Mouse (Mus musculus): Measurements from ENCODE around the gene Shank2.

DNA sequence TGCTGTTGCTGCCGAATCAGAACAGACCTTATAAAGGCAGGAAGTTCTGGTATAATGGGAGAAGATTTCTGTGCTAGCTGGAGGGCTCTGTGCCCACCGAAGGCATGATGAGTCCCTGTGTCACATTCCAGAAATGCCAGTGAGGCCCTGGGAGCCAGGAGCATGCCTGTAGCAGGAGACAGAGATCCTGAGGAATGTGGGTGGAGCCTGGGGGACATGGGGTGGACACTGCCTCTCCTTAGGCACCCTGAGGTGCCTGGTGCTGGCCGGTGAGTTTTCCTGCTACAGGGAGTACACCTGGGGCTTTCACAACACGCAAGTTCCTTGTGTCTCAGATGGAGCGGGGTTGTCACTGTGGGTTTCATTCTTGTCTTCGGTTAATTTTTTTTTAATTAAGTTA lies 53.5 kb downstream of the Shank2 start:
- TF ChIP-seq CTCF (IDR thresholded peaks at IDR 0.05; ENCODE audit: extremely low read depth, insufficient read length, insufficient replicate concordance, low read depth, low read length) (no peak), POLR2A (IDR thresholded peaks at IDR 0.05; ENCODE audit: low read depth, low read length) (no peak)

Data from small intestine, adult 2 months (tissue).